Comparison of ENCODE assay signal across 8 mouse cellular contexts in genomic region chr7:117380036-117380417, GRCm38 (mm10). TPM values are rescaled to one million over a fixed set of nuclear protein-coding genes. Genes with fewer than 3 reads are reported as not detected.
A peak's percentile ranks its signal among the peaks of the same experiment; 100 is the strongest.
DNase-seq lines count a peak whose midpoint lies in the region; ATAC-seq and TF ChIP-seq lines count a peak whose summit lies in the region.

No protein-coding gene starts in this region.

- H3K4me2 ChIP-seq in lung, embryonic 14.5 days, result peak overlapping the region; percentile 90
- peak overlapping the region; percentile 67 for H3K4me2 ChIP-seq in embryonic facial prominence, embryonic 11.5 days (ENCODE audit: low read depth, low read length)
- H3K4me2 ChIP-seq in midbrain, embryonic 14.5 days (ENCODE audit: low read length), result peak overlapping the region; percentile 88

- H3K27me3 ChIP-seq in lung, embryonic 14.5 days (ENCODE audit: insufficient read depth, low read length), result peaks cover 19% of the 10 kb centered on the region; the same call in 1 of the 2 replicates
- no peaks in the 10 kb centered on the region for H3K27me3 ChIP-seq in embryonic facial prominence, embryonic 11.5 days (ENCODE audit: control insufficient read depth, insufficient read depth, low read length)
- H3K27me3 ChIP-seq in hindbrain, embryonic 10.5 days (ENCODE audit: insufficient read depth, poor library complexity, severe bottlenecking), result peaks cover 24% of the 10 kb centered on the region
- H3K27me3 ChIP-seq in midbrain, embryonic 14.5 days (ENCODE audit: control insufficient read depth, insufficient read depth, low read length), result 0 out of 2 replicates have a peak, but pooled peaks cover 3% of the 10 kb centered on the region

- no peaks in the 10 kb centered on the region for H3K9me3 ChIP-seq in lung, embryonic 14.5 days (ENCODE audit: low read depth, low read length)
- no peaks in the 10 kb centered on the region for H3K9me3 ChIP-seq in embryonic facial prominence, embryonic 11.5 days (replicated peaks; ENCODE audit: control insufficient read depth, low read length)
- H3K9me3 ChIP-seq in hindbrain, embryonic 10.5 days, result no peaks in the 10 kb centered on the region
- H3K9me3 ChIP-seq in midbrain, embryonic 14.5 days (ENCODE audit: control insufficient read depth, low read length), result no peaks in the 10 kb centered on the region

- H3K9ac ChIP-seq in lung, embryonic 14.5 days, result peak overlapping the region; percentile 67; the same call in 1 of the 2 replicates
- peak overlapping the region; percentile 80; the same call in 1 of the 2 replicates for H3K9ac ChIP-seq in embryonic facial prominence, embryonic 11.5 days (replicated peaks; ENCODE audit: low read length)
- H3K9ac ChIP-seq in midbrain, embryonic 14.5 days (replicated peaks; ENCODE audit: low read length), result peak overlapping the region; percentile 90; the same call in 1 of the 2 replicates

- no peaks in the 10 kb centered on the region for H3K36me3 ChIP-seq in lung, embryonic 14.5 days (ENCODE audit: insufficient read depth)
- H3K36me3 ChIP-seq in embryonic facial prominence, embryonic 11.5 days (replicated peaks; ENCODE audit: control insufficient read depth, insufficient read depth, low read depth, low read length), result no peaks in the 10 kb centered on the region
- no peaks in the 10 kb centered on the region for H3K36me3 ChIP-seq in hindbrain, embryonic 10.5 days
- no peaks in the 10 kb centered on the region for H3K36me3 ChIP-seq in midbrain, embryonic 14.5 days (ENCODE audit: control insufficient read depth, insufficient read depth, low read length)

- no peak for TF ChIP-seq CTCF in lung, embryonic 14.5 days (IDR thresholded peaks at IDR 0.05; ENCODE audit: low read depth)

- no peak overlapping the region for H3K27ac ChIP-seq in lung, embryonic 14.5 days (ENCODE audit: low read depth)
- H3K27ac ChIP-seq in embryonic facial prominence, embryonic 11.5 days (replicated peaks; ENCODE audit: low read depth, low read length), result no peak overlapping the region
- H3K27ac ChIP-seq in hindbrain, embryonic 10.5 days, result peak overlapping the region; percentile 92
- no peak overlapping the region for H3K27ac ChIP-seq in midbrain, embryonic 14.5 days (replicated peaks; ENCODE audit: low read depth, low read length)

- WGBS in lung, embryonic 14.5 days, result 9% methylated on average over 7 of the region's 7 CpGs
- WGBS in embryonic facial prominence, embryonic 11.5 days, result 7% methylated on average over 7 of the region's 7 CpGs
- 4% methylated on average over 7 of the region's 7 CpGs for WGBS in hindbrain, embryonic 10.5 days
- 4% methylated on average over 7 of the region's 7 CpGs for WGBS in midbrain, embryonic 14.5 days

- peaks cover 5% of the 10 kb centered on the region; the same call in 1 of the 2 replicates for H3K4me1 ChIP-seq in lung, embryonic 14.5 days (ENCODE audit: insufficient read depth)
- H3K4me1 ChIP-seq in embryonic facial prominence, embryonic 11.5 days (ENCODE audit: control insufficient read depth, insufficient read depth, low read length), result no peaks in the 10 kb centered on the region
- H3K4me1 ChIP-seq in hindbrain, embryonic 10.5 days (replicated peaks), result peaks cover 46% of the 10 kb centered on the region
- H3K4me1 ChIP-seq in midbrain, embryonic 14.5 days (ENCODE audit: control insufficient read depth, insufficient read depth, low read length), result peaks cover 8% of the 10 kb centered on the region; the same call in 1 of the 2 replicates

- intact Hi-C loops in left cerebral cortex, postnatal 14 days (cut with DNase I), result loop anchor here (2.0 to 10.0 kb wide), 6 partner anchors 57 to 725 kb away; no protein-coding TSS in a partner anchor

- peak overlapping the region; percentile 73 for H3K4me3 ChIP-seq in lung, embryonic 14.5 days (ENCODE audit: low read depth, low read length)
- peak overlapping the region; percentile 79 for H3K4me3 ChIP-seq in embryonic facial prominence, embryonic 11.5 days (ENCODE audit: low read depth, low read length)
- H3K4me3 ChIP-seq in hindbrain, embryonic 10.5 days, result peak overlapping the region; percentile 85
- H3K4me3 ChIP-seq in midbrain, embryonic 14.5 days (replicated peaks; ENCODE audit: low read depth, low read length), result peak overlapping the region; percentile 73

- no peak for ATAC-seq in lung, embryonic 14.5 days (ENCODE audit: insufficient read depth)
- no peak for ATAC-seq in embryonic facial prominence, embryonic 11.5 days (replicated peaks; ENCODE audit: insufficient number of reproducible peaks, low FRiP score, low TSS enrichment, low read depth)
- ATAC-seq in midbrain, embryonic 14.5 days (ENCODE audit: low FRiP score, low TSS enrichment), result no peak
- no peak for ATAC-seq in megakaryocyte progenitor cell, adult 5-6 weeks (replicated peaks; ENCODE audit: poor library complexity)

- DNase-seq in lung, embryonic 14.5 days, result no peak
- DNase-seq in lung, adult 18-20 months, result no peak
- no peak for DNase-seq in embryonic facial prominence, embryonic 11.5 days (ENCODE audit: low spot score)
- DNase-seq in hindbrain, embryonic 10.5 days (ENCODE audit: low spot score), result no peak
- no peak for DNase-seq in midbrain, embryonic 14.5 days
- no peak for DNase-seq in natural killer cell, adult 2 months (ENCODE audit: low spot score in 2 of 2)
- DNase-seq in left cerebral cortex, postnatal 14 days (ENCODE audit: low spot score in 2 of 2), result no peak

RNA-seq across cellular contexts. Expression of gene Xylt1, which starts 0.8 kb away (rescaled TPM):
- 1.0 and 1.3 TPM in 2 replicates for polyA plus RNA-seq in lung, embryonic 14.5 days (2014; fragmentation: Nextera tagmentation; extraction: Ambion mirVana)
- 1.4 and 1.5 TPM in 2 replicates for polyA plus RNA-seq in embryonic facial prominence, embryonic 11.5 days (2014; fragmentation: Nextera tagmentation; extraction: Ambion mirVana)
- polyA plus RNA-seq in hindbrain, embryonic 10.5 days (2016; fragmentation: Nextera tagmentation; extraction: Ambion mirVana), result 0.92 and 1.4 TPM in 2 replicates
- 3.0 and 3.9 TPM in 2 replicates for polyA plus RNA-seq in midbrain, embryonic 14.5 days (2014; fragmentation: Nextera tagmentation; extraction: Ambion mirVana)
- 20.0 and 24.9 TPM in 2 replicates for total RNA-seq in megakaryocyte progenitor cell, adult 5-6 weeks (2015)
- total RNA-seq in megakaryocyte progenitor cell, adult 5-6 weeks (2017), result 12.0 and 17.1 TPM in 2 replicates
- total RNA-seq in left cerebral cortex, postnatal 14 days (2021), result 10 to 100 TPM; 52.9 to 53.8 TPM
